Mouse (Mus musculus) stomach, postnatal 0 days (tissue): Measurements from ENCODE around the gene Gm21970. TPM values are rescaled to one million over a fixed set of nuclear protein-coding genes. Genes with fewer than 3 reads are reported as not detected.
A peak's percentile ranks its signal among the peaks of the same experiment; 100 is the strongest.

ENCODE experiments used
- ATAC-seq: fragments of 200-750 bp; cut with Nextera tagmentation; 2 replicates; pipeline ENCODE4 v1.8.0; 2017; ENCODE audit not compliant: low FRiP score, low TSS enrichment
- DNase-seq: peaks from one replicate; pipeline ENCODE4 v3.0.0-alpha.2; 2016; ENCODE audit warnings: low spot score
- H3K27ac ChIP-seq: fragments of 300-500 bp; sonication (generic); replicated peaks from 2 replicates; pipeline ENCODE4 v1.5.1; 2014; ENCODE audit warnings: mild to moderate bottlenecking, control low read depth
- H3K27me3 ChIP-seq: fragments of 300-500 bp; sonication (generic); 2 replicates; pipeline ENCODE4 v1.6.1; 2014; ENCODE audit warnings: low read length; ENCODE audit not compliant: control insufficient read depth, insufficient read depth
- H3K36me3 ChIP-seq: fragments of 300-500 bp; sonication (generic); 2 replicates; pipeline ENCODE4 v1.6.1; 2014; ENCODE audit warnings: low read length, mixed read lengths; ENCODE audit not compliant: control insufficient read depth, insufficient read depth
- H3K4me1 ChIP-seq: fragments of 300-500 bp; sonication (generic); replicated peaks from 2 replicates; pipeline ENCODE4 v1.6.1; 2014; ENCODE audit warnings: antibody characterized with exemption; ENCODE audit not compliant: control insufficient read depth, insufficient read depth
- H3K4me2 ChIP-seq: fragments of 300-500 bp; sonication (generic); replicated peaks from 2 replicates; pipeline ENCODE4 v1.6.1; 2014; ENCODE audit warnings: low read depth, mild to moderate bottlenecking, control low read depth, moderate library complexity
- H3K4me3 ChIP-seq: fragments of 300-500 bp; sonication (generic); 2 replicates; pipeline ENCODE4 v1.5.1; 2014; ENCODE audit warnings: low read depth, low read length, control low read depth
- H3K9ac ChIP-seq: fragments of 300-500 bp; sonication (generic); 2 replicates; pipeline ENCODE4 v1.6.1; 2014; ENCODE audit warnings: mild to moderate bottlenecking, low read length, control low read depth, mixed read lengths
- H3K9me3 ChIP-seq: fragments of 300-500 bp; sonication (generic); 2 replicates; pipeline ENCODE4 v1.6.1; 2016; ENCODE audit warnings: low read length; ENCODE audit not compliant: control insufficient read depth
- CTCF ChIP-seq: IDR thresholded peaks from 2 replicates; pipeline ENCODE4 v1.5.1; 2016; ENCODE audit warnings: antibody characterized with exemption, low read depth, mild to moderate bottlenecking, moderate library complexity
- EP300 ChIP-seq: optimal IDR thresholded peaks from 2 replicates; pipeline ENCODE3; 2016; ENCODE audit warnings: antibody characterized with exemption
- WGBS: fragments of 180-500 bp; shearing (Covaris S2); extraction: QIAGEN DNeasy Blood & Tissue Kit; methylation state at CpG from one replicate; pipeline ENCODE4 v1.1.7; 2014; 5-methylcytosine and 5-hydroxymethylcytosine counted together
- polyA plus RNA-seq: library from polyadenylated mRNA; unstranded; fragments of >200 nt; fragmentation: Nextera tagmentation; extraction: Ambion mirVana; gene quantifications from 2 replicates; pipeline ENCODE4 v1.2.1, GENCODE M21; 2015

The Gm21970 gene
- polyA plus RNA-seq, 1 experiment from 2014 or later: not detected

DNA sequence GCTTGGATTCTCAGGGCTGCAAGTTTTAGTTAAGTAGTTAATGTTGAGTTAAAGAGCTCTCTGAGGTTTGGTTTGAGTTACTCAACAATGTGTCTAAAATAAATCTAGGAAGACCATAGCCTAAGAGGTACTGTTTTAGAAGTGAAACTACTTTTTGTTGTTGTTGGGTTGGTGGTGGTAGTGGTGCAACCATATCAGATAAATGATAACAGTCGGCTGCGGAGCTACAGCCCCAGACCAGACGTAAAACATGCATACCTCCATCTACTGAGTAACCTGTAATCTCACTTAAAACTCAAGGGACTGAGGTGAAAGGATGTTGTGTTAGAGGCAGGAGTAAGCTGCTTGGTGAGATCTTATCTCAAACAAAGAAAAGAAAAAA is 17.3 kb upstream of the Gm21970 start:
- H3K4me2 ChIP-seq: peak overlapping the region; percentile 71; the same call in 1 of the 2 replicates

DNA sequence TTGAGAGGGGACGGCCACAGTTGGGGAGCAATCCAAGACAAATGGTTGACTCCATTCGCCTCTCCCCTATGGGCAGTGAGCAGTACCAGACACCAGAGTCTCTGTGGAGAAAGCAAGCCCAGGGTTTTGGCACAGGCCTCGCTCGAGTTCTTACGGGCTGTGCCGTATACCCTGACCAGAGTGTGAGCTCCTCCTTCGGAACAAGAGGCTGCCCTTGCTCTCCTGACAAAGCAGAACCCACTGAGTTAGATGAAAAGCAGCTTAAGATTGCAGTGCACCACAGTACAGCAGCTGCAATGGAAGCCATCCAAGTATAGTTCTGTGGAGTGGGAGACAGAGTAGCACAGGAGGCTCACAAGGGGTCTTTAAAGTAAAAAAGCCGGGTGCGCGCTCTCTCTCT is 14.8 kb upstream of the Gm21970 start:
- Histone ChIP-seq H3K4me2 (no peak overlapping the region), H3K4me1 (no peaks in the 10 kb centered on the region), H3K27me3 (no peaks in the 10 kb centered on the region), H3K9ac (no peak overlapping the region), H3K36me3 (no peaks in the 10 kb centered on the region), H3K9me3 (no peaks in the 10 kb centered on the region), H3K4me3 (no peak overlapping the region), H3K27ac (0 out of 2 replicates have a peak overlapping the region, but pooled peaks have one; percentile 24)
- 77% methylated on average over 10 of the region's 10 CpGs for WGBS
- TF ChIP-seq EP300 (no peak), CTCF (no peak)
- no peak for ATAC-seq
- no peak for DNase-seq

More for the DNA sequence above, 17.3 kb upstream of the Gm21970 start:
- Histone ChIP-seq H3K27me3 (no peaks in the 10 kb centered on the region), H3K4me3 (peak overlapping the region; percentile 72; the same call in 1 of the 2 replicates), H3K9ac (no peak overlapping the region), H3K27ac (no peak overlapping the region), H3K9me3 (no peaks in the 10 kb centered on the region), H3K4me1 (no peaks in the 10 kb centered on the region), H3K36me3 (no peaks in the 10 kb centered on the region)
- 63% methylated on average over 3 of the region's 3 CpGs for WGBS
- DNase-seq: no peak
- ATAC-seq: no peak
- TF ChIP-seq CTCF (no peak), EP300 (no peak)

DNA sequence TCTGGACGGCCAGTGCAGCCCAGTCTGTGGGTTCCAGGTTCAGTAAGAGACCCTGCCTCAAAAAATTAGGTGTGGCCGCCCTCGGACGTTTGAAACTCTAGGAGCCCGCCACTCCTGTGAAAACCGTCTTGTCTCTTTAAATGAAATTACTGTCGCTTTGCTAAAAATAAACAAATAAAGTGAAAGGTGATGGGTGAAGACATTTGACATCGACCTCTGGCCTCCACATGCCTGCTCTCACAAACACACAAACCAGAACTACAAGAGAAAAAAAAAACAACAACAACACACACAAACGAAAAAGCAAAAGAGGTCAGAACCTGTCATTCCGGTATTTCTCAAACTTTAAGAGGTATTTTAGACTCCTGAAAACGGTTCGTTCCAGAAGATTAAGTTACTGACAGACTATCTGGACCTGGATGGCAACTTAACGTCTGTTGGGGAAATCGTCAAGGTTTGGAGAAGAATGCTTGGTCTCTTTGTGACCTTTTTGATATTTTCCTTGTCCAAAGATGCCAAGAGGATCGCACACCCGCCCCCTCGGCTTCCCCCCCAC is 13.0 kb upstream of the Gm21970 start:
- H3K4me3 ChIP-seq: no peak overlapping the region
- TF ChIP-seq EP300 (no peak), CTCF (no peak)
- H3K27me3 ChIP-seq: no peaks in the 10 kb centered on the region
- H3K9me3 ChIP-seq: no peaks in the 10 kb centered on the region
- DNase-seq: no peak
- no peaks in the 10 kb centered on the region for H3K4me1 ChIP-seq
- no peak overlapping the region; the same call in 1 of the 2 replicates for H3K9ac ChIP-seq
- H3K36me3 ChIP-seq: no peaks in the 10 kb centered on the region
- H3K4me2 ChIP-seq: peak overlapping the region; percentile 17; the same call in 1 of the 2 replicates
- ATAC-seq: no peak
- H3K27ac ChIP-seq: 0 out of 2 replicates have a peak overlapping the region, but pooled peaks have one; percentile 24
- WGBS: 51% methylated on average over 17 of the region's 17 CpGs

DNA sequence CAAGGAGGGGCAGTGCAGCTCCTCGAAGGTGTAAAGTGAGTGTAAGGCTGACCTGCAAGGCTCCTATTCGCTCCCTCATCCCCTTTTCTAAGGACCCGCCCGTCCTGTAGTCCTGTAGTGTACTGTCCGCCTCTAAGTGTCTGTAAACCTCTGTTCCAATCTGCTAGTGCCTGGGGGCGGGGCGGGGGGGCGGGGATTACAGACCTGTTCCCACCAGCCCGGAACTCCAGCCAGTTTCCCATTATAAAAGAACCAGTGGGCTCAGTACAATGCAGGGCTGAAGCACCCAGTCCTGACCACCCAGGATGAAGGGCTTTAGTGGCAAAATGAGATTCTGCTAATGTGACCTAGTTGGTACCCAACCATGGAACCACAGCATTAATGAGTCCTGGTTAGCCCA is 12.5 kb upstream of the Gm21970 start:
- H3K4me1 ChIP-seq: no peaks in the 10 kb centered on the region
- no peaks in the 10 kb centered on the region for H3K27me3 ChIP-seq
- H3K4me3 ChIP-seq: no peak overlapping the region
- TF ChIP-seq CTCF (no peak), EP300 (no peak)
- 33% methylated on average over 9 of the region's 9 CpGs for WGBS
- 0 out of 2 replicates have a peak overlapping the region, but pooled peaks have one; percentile 17 for H3K4me2 ChIP-seq
- ATAC-seq (peak; percentile 34; the same call in 1 of the 2 replicates), DNase-seq (no peak)
- no peak overlapping the region; the same call in 1 of the 2 replicates for H3K9ac ChIP-seq
- H3K27ac ChIP-seq: peak overlapping the region; percentile 58
- no peaks in the 10 kb centered on the region for H3K9me3 ChIP-seq
- no peaks in the 10 kb centered on the region for H3K36me3 ChIP-seq

DNA sequence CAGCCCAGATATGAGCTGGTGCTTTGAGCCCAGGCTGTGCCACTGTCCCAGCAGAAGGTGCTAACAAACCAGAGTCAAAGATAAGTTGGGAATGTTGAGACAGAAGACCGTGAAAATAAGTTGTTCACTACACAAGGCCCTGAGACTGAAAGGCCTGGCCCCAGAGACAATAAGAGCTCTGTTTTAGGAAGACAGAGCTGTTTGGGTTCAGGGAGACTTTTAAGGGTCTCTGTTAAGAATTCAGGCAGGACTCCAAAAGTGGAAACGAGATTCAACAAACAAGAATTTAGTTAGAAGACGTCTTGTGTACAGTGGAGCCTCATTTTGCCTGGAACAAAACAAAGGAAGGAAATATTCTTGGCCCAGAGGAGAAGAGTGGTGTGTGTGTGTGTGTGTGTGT is 12.1 kb upstream of the Gm21970 start:
- peak overlapping the region; percentile 58 for H3K27ac ChIP-seq
- ATAC-seq: no peak
- TF ChIP-seq CTCF (no peak), EP300 (no peak)

DNA sequence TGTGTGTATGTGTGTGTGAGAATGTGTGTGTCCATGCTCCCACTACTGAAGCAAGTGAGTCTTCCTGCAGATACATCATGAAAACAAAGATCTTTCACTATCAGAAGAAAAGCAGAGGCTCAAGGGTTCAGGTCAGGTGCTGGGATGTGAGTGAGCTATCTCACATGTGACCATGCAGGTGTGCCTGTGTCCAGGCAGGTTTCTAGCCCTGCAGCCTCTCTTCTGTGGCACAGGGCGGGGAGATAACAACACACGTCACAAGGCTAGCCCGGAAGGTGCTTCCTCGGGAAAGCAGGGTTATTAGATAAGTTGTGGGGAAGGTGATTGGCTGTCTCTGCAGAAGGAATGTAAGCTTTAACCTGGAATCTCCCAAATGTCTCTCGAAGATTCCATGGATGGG is 11.4 kb upstream of the Gm21970 start:
- Histone ChIP-seq H3K4me2 (no peak overlapping the region), H3K36me3 (no peaks in the 10 kb centered on the region), H3K9me3 (no peaks in the 10 kb centered on the region), H3K27me3 (no peaks in the 10 kb centered on the region), H3K9ac (no peak overlapping the region), H3K4me3 (no peak overlapping the region), H3K4me1 (no peaks in the 10 kb centered on the region), H3K27ac (no peak overlapping the region)
- DNase-seq (no peak), ATAC-seq (0 out of 2 replicates have a peak, but pooled peaks have one; percentile 45)
- WGBS: 65% methylated on average over 5 of the region's 5 CpGs
- TF ChIP-seq CTCF (no peak), EP300 (no peak)

More for the DNA sequence above, 12.1 kb upstream of the Gm21970 start:
- Histone ChIP-seq H3K36me3 (no peaks in the 10 kb centered on the region), H3K4me3 (no peak overlapping the region), H3K9me3 (no peaks in the 10 kb centered on the region), H3K27me3 (no peaks in the 10 kb centered on the region), H3K4me1 (no peaks in the 10 kb centered on the region), H3K9ac (no peak overlapping the region), H3K4me2 (no peak overlapping the region)
- DNase-seq: no peak
- 40% methylated on average over 3 of the region's 3 CpGs for WGBS
